Mouse (Mus musculus): ENCODE measurements at regions not wholly inside any gene's neighbourhood (a gene's known extent, or its start where the extent isn't known, plus 50 kb on each side); places are given as distances from the start of the nearest gene placed in this dataset.
A peak's percentile ranks its signal among the peaks of the same experiment; 100 is the strongest.

- 4% methylated on average over 36 of the region's 36 CpGs for WGBS
- Histone ChIP-seq H3K27me3 (replicated peaks; ENCODE audit: control insufficient read depth, insufficient read depth, low read length) (no peaks in the 10 kb centered on the region), H3K36me3 (ENCODE audit: control insufficient read depth, insufficient read depth, low read length) (no peaks in the 10 kb centered on the region), H3K27ac (ENCODE audit: insufficient read depth, low read depth, low read length) (peak overlapping the region; percentile 21), H3K4me3 (ENCODE audit: insufficient read depth, low read depth, low read length) (peak overlapping the region; percentile 32), H3K4me1 (ENCODE audit: control insufficient read depth, insufficient read depth, low read length) (peaks cover under 1% of the 10 kb centered on the region)
- TF ChIP-seq CTCF (conservative IDR thresholded peaks at IDR 0.05; ENCODE audit: insufficient read depth, insufficient read length, low read depth, low read length) (no peak), POLR2A (IDR thresholded peaks at IDR 0.05; ENCODE audit: low read depth, low read length) (no peak)
- DNase-seq, result peak; percentile 80
These were observed 53.5 kb upstream of the Pim1 start for GRCm38 (mm10) chr17:29436871-29437534.

DNA sequence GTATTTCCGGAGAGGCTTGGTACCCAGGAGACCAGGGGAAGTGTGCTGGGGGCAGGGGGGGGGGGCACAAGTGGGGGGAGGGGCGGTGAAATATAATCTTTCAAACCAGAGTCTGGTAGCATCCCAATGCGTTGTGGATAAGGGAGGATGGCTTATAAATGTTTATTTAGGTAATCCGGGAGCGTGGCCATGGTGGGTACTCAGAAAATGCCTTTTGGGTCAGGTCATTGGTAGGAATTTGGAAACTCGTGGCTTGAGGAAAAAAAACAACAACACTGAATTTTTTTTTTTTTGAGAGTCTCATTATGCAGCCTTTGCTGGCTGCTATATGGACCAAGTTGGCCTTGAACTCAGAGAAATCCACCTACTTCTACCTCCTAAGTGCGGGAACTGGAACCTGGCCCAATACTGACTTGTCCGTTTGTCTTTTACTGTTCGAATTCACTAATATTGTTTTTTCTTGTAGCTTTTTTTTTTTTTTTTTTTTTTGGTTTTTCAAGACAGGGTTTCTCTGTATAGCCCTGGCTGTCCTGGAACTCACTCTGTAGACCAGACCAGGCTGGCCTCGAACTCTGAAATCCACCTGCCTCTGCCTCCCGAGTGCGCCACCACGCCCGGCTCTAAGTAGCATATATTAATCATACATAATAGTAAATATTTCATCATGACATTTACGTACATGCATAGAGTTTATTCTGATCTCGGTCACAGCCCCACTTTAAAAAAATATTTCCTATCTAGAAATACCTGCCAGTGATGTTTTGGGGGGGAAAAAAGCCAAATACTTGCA is 52.8 kb upstream of the Pim1 start:
- WGBS, result 27% methylated on average over 16 of the region's 16 CpGs
- peak overlapping the region; percentile 42; the same call in 1 of the 2 replicates for H3K27ac ChIP-seq (ENCODE audit: insufficient read depth, low read depth, low read length)
- no peaks in the 10 kb centered on the region for H3K36me3 ChIP-seq (ENCODE audit: control insufficient read depth, insufficient read depth, low read length)
- H3K4me1 ChIP-seq (ENCODE audit: control insufficient read depth, insufficient read depth, low read length), result no peaks in the 10 kb centered on the region; the same call in 1 of the 2 replicates
- TF ChIP-seq CTCF (conservative IDR thresholded peaks at IDR 0.05; ENCODE audit: insufficient read depth, insufficient read length, low read depth, low read length) (no peak), POLR2A (IDR thresholded peaks at IDR 0.05; ENCODE audit: low read depth, low read length) (no peak)
- H3K27me3 ChIP-seq (replicated peaks; ENCODE audit: control insufficient read depth, insufficient read depth, low read length), result no peaks in the 10 kb centered on the region
- DNase-seq, result no peak
- H3K4me3 ChIP-seq (ENCODE audit: insufficient read depth, low read depth, low read length), result peak overlapping the region; percentile 32; the same call in 1 of the 2 replicates

GRCm38 (mm10) chr17:29438347-29439235 is 52.0 kb upstream of the Pim1 start:
- no peaks in the 10 kb centered on the region for H3K36me3 ChIP-seq (ENCODE audit: control insufficient read depth, insufficient read depth, low read length)
- 17% methylated on average over 16 of the region's 17 CpGs for WGBS
- H3K27me3 ChIP-seq (replicated peaks; ENCODE audit: control insufficient read depth, insufficient read depth, low read length), result no peaks in the 10 kb centered on the region
- H3K4me1 ChIP-seq (ENCODE audit: control insufficient read depth, insufficient read depth, low read length), result no peaks in the 10 kb centered on the region; the same call in 1 of the 2 replicates
- 0 out of 2 replicates have a peak overlapping the region, but pooled peaks have one; percentile 3 for H3K4me3 ChIP-seq (ENCODE audit: insufficient read depth, low read depth, low read length)
- TF ChIP-seq CTCF (conservative IDR thresholded peaks at IDR 0.05; ENCODE audit: insufficient read depth, insufficient read length, low read depth, low read length), result no peak
- no peak for TF ChIP-seq POLR2A (IDR thresholded peaks at IDR 0.05; ENCODE audit: low read depth, low read length)
- DNase-seq, result peak; percentile 85
- H3K27ac ChIP-seq (ENCODE audit: insufficient read depth, low read depth, low read length), result peak overlapping the region; percentile 5; the same call in 1 of the 2 replicates

DNA sequence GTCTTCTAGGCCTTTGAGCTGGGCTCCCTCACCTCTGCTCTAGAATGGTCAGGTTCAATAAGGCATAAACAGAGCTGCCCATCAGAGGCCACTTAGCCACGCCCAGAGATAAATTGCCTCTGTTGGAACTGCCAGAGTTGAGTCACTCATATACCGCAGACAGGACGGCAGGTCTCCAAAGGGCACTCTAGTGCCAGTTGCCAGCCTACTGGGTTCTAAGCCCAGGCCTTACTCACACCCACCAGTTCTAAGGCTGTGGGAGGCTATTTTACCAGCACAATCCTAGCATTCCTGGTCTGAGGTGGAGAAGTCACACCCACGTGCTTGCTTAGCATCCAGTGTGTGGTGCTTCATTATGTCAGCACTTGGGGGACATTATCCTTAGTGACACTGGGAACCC is 50.6 kb upstream of the Pim1 start:
- H3K27me3 ChIP-seq (replicated peaks; ENCODE audit: control insufficient read depth, insufficient read depth, low read length), result no peaks in the 10 kb centered on the region
- no peak for DNase-seq
- no peaks in the 10 kb centered on the region; the same call in 1 of the 2 replicates for H3K4me1 ChIP-seq (ENCODE audit: control insufficient read depth, insufficient read depth, low read length)
- no peak overlapping the region for H3K27ac ChIP-seq (ENCODE audit: insufficient read depth, low read depth, low read length)
- no peaks in the 10 kb centered on the region for H3K36me3 ChIP-seq (ENCODE audit: control insufficient read depth, insufficient read depth, low read length)
- TF ChIP-seq CTCF (conservative IDR thresholded peaks at IDR 0.05; ENCODE audit: insufficient read depth, insufficient read length, low read depth, low read length), result no peak
- no peak overlapping the region for H3K4me3 ChIP-seq (ENCODE audit: insufficient read depth, low read depth, low read length)
- WGBS, result 81% methylated on average over 4 of the region's 4 CpGs

- Histone ChIP-seq H3K4me1 (ENCODE audit: control insufficient read depth, insufficient read depth, low read length) (no peaks in the 10 kb centered on the region; the same call in 1 of the 2 replicates), H3K27ac (ENCODE audit: insufficient read depth, low read depth, low read length) (no peak overlapping the region), H3K27me3 (replicated peaks; ENCODE audit: control insufficient read depth, insufficient read depth, low read length) (no peaks in the 10 kb centered on the region), H3K4me3 (ENCODE audit: insufficient read depth, low read depth, low read length) (no peak overlapping the region), H3K36me3 (ENCODE audit: control insufficient read depth, insufficient read depth, low read length) (no peaks in the 10 kb centered on the region)
- no peak for TF ChIP-seq POLR2A (IDR thresholded peaks at IDR 0.05; ENCODE audit: low read depth, low read length)
- no peak for TF ChIP-seq CTCF (conservative IDR thresholded peaks at IDR 0.05; ENCODE audit: insufficient read depth, insufficient read length, low read depth, low read length)
- no peak for DNase-seq
These were observed 50.1 kb upstream of the Pim1 start for GRCm38 (mm10) chr17:29440490-29440889.

Measured in kidney, adult 2 months (tissue).